Mouse (Mus musculus) WW6 (cell line): ENCODE data around the gene Cadm3.
"Not testable (repeated sequence)": the region's sequence is repeated elsewhere in the genome, so short reads cannot be mapped to it uniquely, and the experiment has no call there.

Experiments used
- DNase-seq: peaks from one replicate; pipeline ENCODE4 v3.0.0-alpha.2; 2013; ENCODE audit warnings: low read depth, low spot score

Gene Cadm3

DNA sequence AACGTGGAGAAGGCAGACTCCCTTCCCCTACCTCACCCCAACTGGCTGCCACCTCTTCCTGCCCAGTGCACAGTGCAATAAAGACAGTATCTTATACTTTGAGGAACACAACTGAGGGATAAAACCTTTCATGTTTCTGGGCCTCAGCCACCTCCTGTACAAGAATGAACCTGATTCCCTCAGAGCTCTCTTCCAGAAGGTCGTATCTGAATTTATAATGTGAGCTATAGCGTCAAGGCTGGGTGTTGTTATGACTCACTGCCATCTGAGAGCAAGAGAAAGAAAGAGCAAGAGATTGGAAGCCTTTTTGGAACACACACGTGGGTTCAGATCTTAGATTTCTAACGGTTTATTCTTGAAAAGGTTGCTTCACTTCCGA lies 45.3 kb downstream of the Cadm3 start:
- no peak for DNase-seq

- DNase-seq: no peak
Observed at GRCm38 (mm10) chr1:173321593-173322248, 45.8 kb downstream of the Cadm3 start.

- no peak for DNase-seq
Observed at GRCm38 (mm10) chr1:173317925-173318477, 49.5 kb downstream of the Cadm3 start.

DNA sequence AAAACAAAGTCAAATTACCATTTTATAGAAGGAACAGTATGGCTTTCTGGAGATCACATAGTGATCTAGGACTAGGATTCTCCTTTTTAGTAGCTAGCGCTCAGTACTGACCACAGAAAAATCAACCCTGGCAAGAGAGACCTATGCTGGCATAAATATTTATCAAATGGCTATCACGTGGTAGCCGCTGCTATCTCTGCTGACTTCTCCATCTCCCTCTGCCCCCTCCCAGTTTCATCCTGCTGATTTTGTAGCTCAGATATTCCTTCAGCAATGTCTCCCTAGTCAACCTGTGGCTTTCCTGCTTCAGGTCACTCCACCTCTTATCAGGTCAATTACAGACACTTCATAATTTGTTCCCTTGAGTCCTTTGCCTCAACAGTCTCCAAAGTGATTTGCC lies 51.8 kb downstream of the Cadm3 start:
- no peak for DNase-seq

- DNase-seq: not testable (repeated sequence)
Observed at GRCm38 (mm10) chr1:173313535-173314050, 53.9 kb downstream of the Cadm3 start.

GRCm38 (mm10) chr1:173302795-173303194 lies 64.7 kb downstream of the Cadm3 start:
- not testable (repeated sequence) for DNase-seq
